Mouse (Mus musculus): ENCODE measurements around the gene Mbtps1.
A peak's percentile ranks its signal among the peaks of the same experiment; 100 is the strongest.

Mbtps1 gene

GRCm38 (mm10) chr8:119502111-119502510 lies 56.4 kb downstream of the Mbtps1 start:
- no peak for DNase-seq (ENCODE audit: low spot score in 2 of 2)

GRCm38 (mm10) chr8:119501598-119501997 lies 56.9 kb downstream of the Mbtps1 start, which contains the start of gene Slc38a8:
Gene Slc38a8 (minus strand): TSS chr8:119501698.
- no peak for DNase-seq (ENCODE audit: low spot score in 2 of 2)

GRCm38 (mm10) chr8:119499836-119500235 lies 58.7 kb downstream of the Mbtps1 start:
- no peak for DNase-seq (ENCODE audit: low spot score in 2 of 2)

- DNase-seq (ENCODE audit: low spot score in 2 of 2) = peak; percentile 29 to 71
These were observed 61.7 kb downstream of the Mbtps1 start for GRCm38 (mm10) chr8:119496848-119497247.

- no peak for DNase-seq (ENCODE audit: low spot score in 2 of 2)
These were observed 71.4 kb downstream of the Mbtps1 start for GRCm38 (mm10) chr8:119487093-119487492.

- DNase-seq (ENCODE audit: low spot score in 2 of 2) = peak in 1 of 2 experiments; percentile 64
These were observed 74.2 kb downstream of the Mbtps1 start for GRCm38 (mm10) chr8:119484145-119484896.

GRCm38 (mm10) chr8:119478684-119479083 lies 79.9 kb downstream of the Mbtps1 start:
- no peak for DNase-seq (ENCODE audit: low spot score in 2 of 2)

- DNase-seq (ENCODE audit: low spot score in 2 of 2) = no peak
These were observed 90.4 kb downstream of the Mbtps1 start for GRCm38 (mm10) chr8:119468091-119468490.

- no peak for DNase-seq (ENCODE audit: low spot score in 2 of 2)
These were observed 91.7 kb downstream of the Mbtps1 start for GRCm38 (mm10) chr8:119466794-119467193.

GRCm38 (mm10) chr8:119466105-119466504 lies 92.4 kb downstream of the Mbtps1 start:
- no peak for DNase-seq (ENCODE audit: low spot score in 2 of 2)

GRCm38 (mm10) chr8:119463709-119464108 lies 94.8 kb downstream of the Mbtps1 start:
- no peak for DNase-seq (ENCODE audit: low spot score in 2 of 2)

- DNase-seq (ENCODE audit: low spot score in 2 of 2) = no peak
These were observed 97.2 kb downstream of the Mbtps1 start for GRCm38 (mm10) chr8:119461356-119461755.

GRCm38 (mm10) chr8:119459724-119460123 lies 98.8 kb downstream of the Mbtps1 start:
- no peak for DNase-seq (ENCODE audit: low spot score in 2 of 2)
